Mouse (Mus musculus): ENCODE data around the gene 9030025P20Rik.
A peak's percentile ranks its signal among the peaks of the same experiment; 100 is the strongest.
"Not testable (repeated sequence)": the region's sequence is repeated elsewhere in the genome, so short reads cannot be mapped to it uniquely, and the experiment has no call there.

9030025P20Rik gene

GRCm38 (mm10) chr17:14978362-14979038 is at the start of gene 9030025P20Rik, which contains the start of gene Gm3417:
9030025P20Rik (plus strand) TSS chr17:14978468.
Gm3417 (minus strand) TSS chr17:14978790.
- DNase-seq, result not testable (repeated sequence)

- no peak for DNase-seq
These were observed 49.6 kb upstream of the 9030025P20Rik start for GRCm38 (mm10) chr17:14928631-14929030.

- no peak for DNase-seq
These were observed 47.6 kb upstream of the 9030025P20Rik start for GRCm38 (mm10) chr17:14930697-14931096.

- no peak for DNase-seq
These were observed 46.8 kb upstream of the 9030025P20Rik start for GRCm38 (mm10) chr17:14931469-14931868.

- not testable (repeated sequence) for DNase-seq
These were observed 43.0 kb upstream of the 9030025P20Rik start for GRCm38 (mm10) chr17:14935280-14935679.

GRCm38 (mm10) chr17:14935841-14936605 is 42.2 kb upstream of the 9030025P20Rik start:
- DNase-seq, result no peak

GRCm38 (mm10) chr17:14942181-14942580 is 36.1 kb upstream of the 9030025P20Rik start:
- DNase-seq, result not testable (repeated sequence)

- peak; percentile 99 for DNase-seq
These were observed 35.1 kb upstream of the 9030025P20Rik start, which contains the start of the genes Wdr27 and 1600012H06Rik for GRCm38 (mm10) chr17:14943009-14943728. Wdr27 (minus strand) TSS chr17:14943158. 1600012H06Rik (plus strand) TSS chr17:14943184.

GRCm38 (mm10) chr17:14943729-14944059 is 34.6 kb upstream of the 9030025P20Rik start:
- DNase-seq, result no peak

- no peak for DNase-seq
These were observed 33.7 kb upstream of the 9030025P20Rik start for GRCm38 (mm10) chr17:14944551-14944950.

GRCm38 (mm10) chr17:14949161-14949827 is 29.0 kb upstream of the 9030025P20Rik start:
- DNase-seq, result no peak

GRCm38 (mm10) chr17:14953452-14953851 is 24.8 kb upstream of the 9030025P20Rik start:
- no peak for DNase-seq

GRCm38 (mm10) chr17:14958686-14959327 is 19.5 kb upstream of the 9030025P20Rik start:
- DNase-seq, result no peak

- DNase-seq, result no peak
These were observed 18.3 kb upstream of the 9030025P20Rik start for GRCm38 (mm10) chr17:14959979-14960378.

- DNase-seq, result peak; percentile 32
These were observed 17.7 kb upstream of the 9030025P20Rik start for GRCm38 (mm10) chr17:14960520-14960919.

GRCm38 (mm10) chr17:14960951-14961556 is 17.2 kb upstream of the 9030025P20Rik start, which contains the start of gene Phf10:
Phf10 (minus strand) TSS chr17:14961273.
- DNase-seq, result peak; percentile 60

GRCm38 (mm10) chr17:14961557-14962154 is 16.6 kb upstream of the 9030025P20Rik start:
- not testable (repeated sequence) for DNase-seq

- not testable (repeated sequence) for DNase-seq
These were observed 9.8 kb upstream of the 9030025P20Rik start for GRCm38 (mm10) chr17:14968373-14968913.

GRCm38 (mm10) chr17:14977718-14978361 is 428 bp upstream of the 9030025P20Rik start:
- not testable (repeated sequence) for DNase-seq

GRCm38 (mm10) chr17:14990116-14990702 is 11.9 kb downstream of the 9030025P20Rik start:
- DNase-seq, result not testable (repeated sequence)
